Mouse (Mus musculus): Measurements from ENCODE around the gene Opn4. TPM values are rescaled to one million over a fixed set of nuclear protein-coding genes. Genes with fewer than 3 reads are reported as not detected.
A peak's percentile ranks its signal among the peaks of the same experiment; 100 is the strongest.

The Opn4 gene
- total RNA-seq, 2 experiments from 2014 or later: not detected

- DNase-seq (ENCODE audit: low spot score in 2 of 2): no peak
These were observed 33.4 kb downstream of the Opn4 start for GRCm38 (mm10) chr14:34566530-34566929.

- DNase-seq (ENCODE audit: low spot score in 2 of 2): no peak
These were observed 34.2 kb downstream of the Opn4 start for GRCm38 (mm10) chr14:34565711-34566110.

- no peak for DNase-seq (ENCODE audit: low spot score in 2 of 2)
These were observed 35.3 kb downstream of the Opn4 start for GRCm38 (mm10) chr14:34564646-34565045.

GRCm38 (mm10) chr14:34562393-34562792 is 37.5 kb downstream of the Opn4 start:
- DNase-seq (ENCODE audit: low spot score in 2 of 2): no peak

- DNase-seq (ENCODE audit: low spot score in 2 of 2): no peak
These were observed 38.3 kb downstream of the Opn4 start for GRCm38 (mm10) chr14:34561647-34562046.

- no peak for DNase-seq (ENCODE audit: low spot score in 2 of 2)
These were observed 41.0 kb downstream of the Opn4 start for GRCm38 (mm10) chr14:34558947-34559346.

- DNase-seq (ENCODE audit: low spot score in 2 of 2): no peak
These were observed 44.7 kb downstream of the Opn4 start for GRCm38 (mm10) chr14:34555211-34555610.

- no peak for DNase-seq (ENCODE audit: low spot score in 2 of 2)
These were observed 45.9 kb downstream of the Opn4 start for GRCm38 (mm10) chr14:34554047-34554446.

- DNase-seq (ENCODE audit: low spot score in 2 of 2): no peak
These were observed 46.5 kb downstream of the Opn4 start for GRCm38 (mm10) chr14:34553470-34553869.

- DNase-seq (ENCODE audit: low spot score in 2 of 2): no peak
These were observed 47.7 kb downstream of the Opn4 start for GRCm38 (mm10) chr14:34552226-34552625.

- peak; percentile 53 to 71 for DNase-seq (ENCODE audit: low spot score in 2 of 2)
These were observed 50.8 kb downstream of the Opn4 start for GRCm38 (mm10) chr14:34549004-34549671.

- peak in 1 of 2 experiments; percentile 28 for DNase-seq (ENCODE audit: low spot score in 2 of 2)
These were observed 51.4 kb downstream of the Opn4 start for GRCm38 (mm10) chr14:34548391-34549001.

GRCm38 (mm10) chr14:34544545-34544944 is 55.4 kb downstream of the Opn4 start:
- no peak for DNase-seq (ENCODE audit: low spot score in 2 of 2)

- no peak for DNase-seq (ENCODE audit: low spot score in 2 of 2)
These were observed 55.9 kb downstream of the Opn4 start for GRCm38 (mm10) chr14:34544001-34544400.

- DNase-seq (ENCODE audit: low spot score in 2 of 2): no peak
These were observed 56.3 kb downstream of the Opn4 start for GRCm38 (mm10) chr14:34543596-34543995.

GRCm38 (mm10) chr14:34541896-34542295 is 58.0 kb downstream of the Opn4 start:
- no peak for DNase-seq (ENCODE audit: low spot score in 2 of 2)

GRCm38 (mm10) chr14:34540685-34541162 is 59.2 kb downstream of the Opn4 start:
- DNase-seq (ENCODE audit: low spot score in 2 of 2): no peak

Other genes starting within 250 kb of the Opn4 start
- gene Fam25c, start 244.7 kb downstream of the Opn4 start, total RNA-seq (2021): not detected
- gene Sncg, start 225.4 kb downstream of the Opn4 start, total RNA-seq (2021): 10 to 100 TPM; 17.2 to 45.8 TPM
- 10 to 100 TPM; 26.0 to 28.3 TPM for gene Mmrn2, start 224.7 kb downstream of the Opn4 start, total RNA-seq (2021)
- gene Bmpr1a, start 96.8 kb downstream of the Opn4 start, total RNA-seq (2021): 10 to 100 TPM; 79.7 to 81.9 TPM
- gene 9230112D13Rik, start 77.3 kb downstream of the Opn4 start, total RNA-seq (2021): not detected
- 10 to 100 TPM; 14.3 to 37.2 TPM for gene Ldb3, start 11.5 kb downstream of the Opn4 start, total RNA-seq (2021)
- 10 to 100 TPM; 90.8 to 95.2 TPM for gene Wapl, start 73.8 kb upstream of the Opn4 start, total RNA-seq (2021)
- 1 to 10 TPM in 1 of 2 experiments, under 1 TPM in 1; 0.65 to 2.1 TPM for gene Grid1, start 220.0 kb upstream of the Opn4 start, total RNA-seq (2021)